Mouse (Mus musculus) embryonic fibroblast, embryonic 13.5 days (primary cell): ENCODE data around the gene Zfhx3.

ENCODE experiments used
- CTCF ChIP-seq: IDR thresholded peaks from 2 replicates; pipeline ENCODE4 v1.5.1; 2011; ENCODE audit warnings: mild to moderate bottlenecking, control low read depth, low read length, moderate library complexity, borderline replicate concordance; ENCODE audit not compliant: insufficient read depth
- POLR2A ChIP-seq: IDR thresholded peaks from 2 replicates; pipeline ENCODE4 v1.6.1; 2011; ENCODE audit warnings: low read depth, mild to moderate bottlenecking, control low read depth, low read length, moderate library complexity

DNA sequence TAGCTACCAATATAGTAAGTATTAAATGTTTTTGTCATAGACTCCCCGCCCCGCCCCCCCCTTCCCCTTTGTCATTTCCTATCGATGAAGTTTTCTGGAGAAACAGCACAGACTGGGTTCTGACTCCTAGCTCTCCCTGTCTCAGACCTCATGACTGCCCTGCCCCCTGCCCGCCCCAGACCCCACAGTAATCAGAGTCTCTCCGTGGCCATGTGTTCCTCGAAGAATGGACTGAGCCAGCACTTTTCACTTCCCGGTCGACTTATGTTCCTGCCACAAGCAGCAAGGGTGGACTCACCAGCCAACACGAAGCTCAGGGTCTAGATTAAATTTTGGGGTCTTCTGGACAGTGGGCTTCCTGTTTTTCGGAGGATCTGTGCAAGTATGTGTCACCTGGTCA, 840.7 kb downstream of the Zfhx3 start:
- TF ChIP-seq POLR2A, result no peak
- TF ChIP-seq CTCF, result no peak
